Mouse (Mus musculus) myocyte (in vitro differentiated cells): Measurements from ENCODE around the gene Zfp988.
"Not testable (repeated sequence)": the region's sequence is repeated elsewhere in the genome, so short reads cannot be mapped to it uniquely, and the experiment has no call there.

ENCODE experiments used
- CEBPB ChIP-seq: IDR thresholded peaks from 2 replicates; pipeline ENCODE4 v1.6.1; 2011; ENCODE audit warnings: mild to moderate bottlenecking, moderate library complexity; ENCODE audit not compliant: poor library complexity, insufficient read depth, severe bottlenecking
- E2F4 ChIP-seq: IDR thresholded peaks from one replicate; pipeline ENCODE4 v1.6.1; 2011; ENCODE audit warnings: mild to moderate bottlenecking, control low read depth, moderate library complexity; ENCODE audit not compliant: insufficient read depth
- MAX ChIP-seq: IDR thresholded peaks from one replicate; pipeline ENCODE4 v1.6.1; 2011; ENCODE audit warnings: low read depth, mild to moderate bottlenecking, control low read depth
- MYOD1 ChIP-seq, 3 experiments: IDR thresholded peaks; one replicate each; pipeline ENCODE4 v1.6.1; 2011; ENCODE audit warnings: control low read depth in 2 of 3, low read depth in 2 of 3, mild to moderate bottlenecking in 2 of 3, moderate library complexity in 1 of 3; ENCODE audit not compliant: insufficient read length in 2 of 3, control insufficient read depth in 1 of 3
- MYOG ChIP-seq, 3 experiments: IDR thresholded peaks; one replicate each; pipeline ENCODE4 v1.6.1; 2011; ENCODE audit warnings: control low read depth in 2 of 3, low read depth in 2 of 3, mild to moderate bottlenecking in 2 of 3; ENCODE audit not compliant: insufficient read length in 2 of 3, control insufficient read depth in 1 of 3, insufficient read depth in 1 of 3
- POLR2A ChIP-seq: IDR thresholded peaks from one replicate; pipeline ENCODE4 v1.6.1; 2011; ENCODE audit warnings: low read depth, mild to moderate bottlenecking, control low read depth, moderate library complexity; ENCODE audit not compliant: insufficient read length
- POLR2AphosphoS2 ChIP-seq: IDR thresholded peaks from one replicate; pipeline ENCODE4 v1.6.1; 2011; ENCODE audit warnings: low read depth, control low read depth; ENCODE audit not compliant: insufficient read length
- REST ChIP-seq: IDR thresholded peaks from one replicate; pipeline ENCODE4 v1.6.1; 2011; ENCODE audit warnings: mild to moderate bottlenecking, control low read depth, moderate library complexity; ENCODE audit not compliant: insufficient read depth, insufficient read length
- SRF ChIP-seq: IDR thresholded peaks from one replicate; pipeline ENCODE4 v1.6.1; 2011; ENCODE audit warnings: low read depth; ENCODE audit not compliant: control insufficient read depth, insufficient read length
- TCF12 ChIP-seq: IDR thresholded peaks from one replicate; pipeline ENCODE4 v1.6.1; 2011; ENCODE audit warnings: mild to moderate bottlenecking, control low read depth; ENCODE audit not compliant: poor library complexity, insufficient read depth, severe bottlenecking
- TCF3 ChIP-seq: IDR thresholded peaks from one replicate; pipeline ENCODE4 v1.6.1; 2011; ENCODE audit warnings: low read depth, control low read depth; ENCODE audit not compliant: insufficient read length
- USF1 ChIP-seq: IDR thresholded peaks from one replicate; pipeline ENCODE4 v1.6.1; 2011; ENCODE audit warnings: low read depth, mild to moderate bottlenecking, control low read depth, moderate library complexity

DNA sequence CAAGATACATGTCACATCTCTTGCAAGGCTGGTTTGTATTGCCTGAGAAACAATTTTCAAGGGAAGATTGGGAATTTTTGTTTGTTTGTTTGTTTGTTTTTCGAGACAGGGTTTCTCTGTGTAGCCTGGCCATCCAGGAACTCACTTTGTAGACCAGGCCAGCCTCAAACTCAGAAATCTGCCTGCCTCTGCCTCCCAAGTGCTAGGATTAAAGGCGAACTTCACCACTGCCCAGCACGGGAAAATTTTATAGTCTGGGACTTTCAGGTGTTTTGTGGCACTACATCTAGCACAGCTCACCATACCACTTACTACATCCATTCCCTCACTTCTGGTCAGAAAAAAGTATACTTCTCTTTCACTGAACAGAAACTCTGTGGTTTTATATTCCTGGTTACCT, 50.6 kb downstream of the Zfp988 start:
- not testable (repeated sequence) for TF ChIP-seq SRF; USF1; MYOG (IDR thresholded peaks at IDR 0.05; ENCODE audit: control insufficient read depth in 1 of 3, insufficient read depth in 1 of 3, insufficient read length in 2 of 3, low read depth in 2 of 3); POLR2A; POLR2AphosphoS2; E2F4; MAX; MYOD1 (IDR thresholded peaks at IDR 0.05; ENCODE audit: control insufficient read depth in 1 of 3, insufficient read length in 2 of 3, low read depth in 2 of 3); CEBPB; REST; TCF12; TCF3
